Mouse (Mus musculus) megakaryocyte-erythroid progenitor cell, adult 5-6 weeks (primary cell): ENCODE data around the gene Cars. TPM values are rescaled to one million over a fixed set of nuclear protein-coding genes. Genes with fewer than 3 reads are reported as not detected.
"Not testable (repeated sequence)": the region's sequence is repeated elsewhere in the genome, so short reads cannot be mapped to it uniquely, and the experiment has no call there.

Source experiments
- ATAC-seq: replicated peaks from 2 replicates; pipeline ENCODE4 v1.8.0; 2016; ENCODE audit warnings: mild to moderate bottlenecking, inconsistent platforms; ENCODE audit not compliant: severe bottlenecking, poor library complexity, low FRiP score, low TSS enrichment
- total RNA-seq, 2 experiments: library from RNA; stranded (forward) in 1 of 2; stranded (reverse) in 1 of 2; fragments of 200-1000, 215-1000 nt in 1 of 2; fragments of >200 nt in 1 of 2; fragmentation: Nextera tagmentation in 1 of 2; gene quantifications; 2 replicates each; pipeline ENCODE4 v1.2.3; 2014 to 2017

Gene Cars
- total RNA-seq (2014; fragmentation: Nextera tagmentation) (83.0 and 151 TPM in 2 replicates), total RNA-seq (2017) (82.1 and 85.1 TPM in 2 replicates)

DNA sequence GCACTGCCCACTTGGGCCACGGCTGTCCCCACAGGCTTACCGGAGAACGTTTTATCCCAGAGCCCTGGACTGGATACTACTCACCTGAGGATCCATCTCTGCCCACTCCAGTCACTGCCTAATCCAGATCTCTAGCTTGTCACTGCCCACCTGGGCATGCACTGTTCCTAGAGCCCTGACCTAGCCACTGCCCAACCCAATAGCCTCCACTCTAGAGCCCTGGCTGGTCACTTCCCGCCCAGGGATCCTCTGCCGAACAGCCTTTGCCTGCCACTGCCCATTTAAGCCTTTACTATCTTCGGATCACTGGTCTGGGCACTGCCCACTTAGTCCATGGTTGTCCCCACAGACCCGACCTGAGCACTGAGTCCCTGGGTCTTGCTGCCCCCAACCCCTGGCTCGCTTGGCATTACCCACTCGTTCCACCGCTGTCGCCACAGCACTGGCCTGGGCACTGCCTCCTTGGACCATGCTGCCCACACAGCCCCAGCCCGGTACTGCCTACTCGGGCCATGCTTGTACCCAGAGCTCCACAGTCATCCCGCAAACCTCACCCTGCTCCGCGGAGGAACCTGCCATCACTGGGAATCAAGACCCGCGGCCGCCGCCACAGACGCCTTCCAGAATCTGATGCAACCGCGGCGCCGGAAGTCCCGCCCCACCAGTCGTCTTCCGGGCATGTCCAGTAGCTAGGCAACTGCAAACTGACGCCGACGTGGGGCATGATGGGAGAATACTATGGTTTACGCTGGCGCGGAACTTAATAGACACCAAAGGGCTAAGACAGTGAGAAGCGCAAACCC, at the start of gene Cars:
Gene Cars (minus strand): TSS at position 663 of the 803 bp plus-strand sequence.
- peak; percentile 95 for ATAC-seq

DNA sequence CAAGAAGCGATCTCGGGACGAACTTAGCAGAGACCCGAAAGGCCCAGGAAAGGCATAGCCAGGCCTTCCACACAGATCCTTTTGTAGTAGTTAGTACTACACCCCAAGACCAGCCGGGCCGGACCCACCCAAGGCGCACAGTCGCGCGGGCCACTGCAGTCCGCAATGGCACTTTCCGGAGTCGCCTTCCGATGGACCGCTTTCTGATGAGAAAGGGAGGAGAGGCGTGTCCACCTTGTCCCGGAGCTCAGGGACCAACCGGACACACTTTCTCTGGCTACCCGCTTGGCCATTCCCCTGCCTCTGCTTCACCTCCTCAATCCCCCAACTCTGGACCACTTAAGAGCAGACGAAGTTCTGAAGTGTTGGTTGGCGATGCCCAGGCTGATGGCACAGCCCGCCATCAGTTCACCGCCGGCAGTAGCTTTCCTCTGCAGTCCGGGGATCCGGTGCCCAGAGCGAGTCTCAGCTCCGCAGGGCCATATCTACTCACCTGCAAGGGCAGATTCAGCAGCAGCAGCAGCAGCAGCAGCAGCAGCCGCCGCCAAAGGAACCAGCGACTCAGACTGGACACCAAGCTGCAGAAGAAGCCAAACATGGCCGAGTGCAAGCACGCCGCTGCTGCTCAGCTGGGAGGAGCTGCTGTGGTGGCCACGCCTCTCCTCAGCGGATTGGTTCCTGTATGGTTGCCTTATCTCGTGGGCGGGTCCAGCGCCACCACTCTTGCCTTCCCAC, 49.3 kb upstream of the Cars start, which contains the start of gene Tnfrsf22:
Gene Tnfrsf22 (minus strand): TSS at position 628 of the 735 bp plus-strand sequence.
- ATAC-seq: peak; percentile 100

DNA sequence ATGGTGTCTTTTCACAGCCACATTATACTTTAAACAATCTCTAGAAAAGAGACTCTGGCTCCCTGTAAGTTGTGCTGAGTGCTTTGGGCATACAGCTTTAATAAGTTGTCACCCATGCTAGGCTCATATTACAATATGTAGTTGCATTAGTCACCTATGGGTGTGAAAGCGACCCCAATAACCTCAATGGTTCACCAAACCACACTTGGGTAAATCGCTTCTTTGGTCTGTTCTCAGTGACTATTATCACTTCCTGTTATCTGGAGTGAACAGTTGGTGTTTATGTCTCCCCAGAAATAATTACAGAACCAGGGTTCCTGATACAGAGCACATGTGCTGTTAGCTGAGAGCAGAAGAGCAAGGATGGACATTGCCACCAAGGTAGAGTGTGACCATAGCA, 44.1 kb upstream of the Cars start:
- ATAC-seq: not testable (repeated sequence)

DNA sequence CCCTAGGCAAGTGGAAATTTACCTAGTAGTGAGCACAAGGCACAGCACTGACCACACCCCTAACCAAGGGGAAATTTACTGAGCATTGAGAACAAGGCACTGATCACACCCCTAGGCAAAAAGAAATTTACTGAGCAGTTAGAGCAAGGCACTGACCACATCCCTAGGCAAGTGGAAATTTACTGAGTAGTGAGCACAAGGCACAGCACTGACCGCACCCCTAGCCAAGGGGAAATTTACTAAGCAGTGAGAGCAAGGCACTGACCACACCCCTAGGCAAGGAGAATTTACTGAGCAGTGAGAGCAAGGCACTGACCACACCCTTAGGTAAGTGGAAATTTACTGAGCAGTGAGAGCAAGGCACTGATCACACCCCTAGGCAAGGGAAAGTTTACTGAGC, 36.8 kb upstream of the Cars start:
- 0 out of 2 replicates have a peak, but pooled peaks have one; percentile 50 for ATAC-seq

DNA sequence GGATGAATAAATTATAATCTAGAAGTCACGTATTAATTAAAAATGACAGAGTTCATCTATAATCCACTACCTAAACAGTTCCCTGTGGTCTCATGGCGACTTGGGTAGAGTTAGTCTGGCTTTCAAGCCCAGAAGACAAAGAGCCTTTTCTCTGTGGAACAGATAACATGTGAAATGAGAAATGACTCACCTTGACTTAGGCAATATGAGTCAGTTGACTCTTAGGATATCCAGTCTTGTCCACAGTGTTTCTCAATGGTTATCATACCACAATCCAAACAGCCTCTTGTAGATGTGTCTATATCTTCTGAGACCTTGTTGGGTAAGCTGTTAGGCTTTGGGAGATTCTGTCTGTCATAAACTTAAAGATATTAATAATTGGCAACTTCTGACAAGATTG, 31.6 kb upstream of the Cars start:
- ATAC-seq: no peak

DNA sequence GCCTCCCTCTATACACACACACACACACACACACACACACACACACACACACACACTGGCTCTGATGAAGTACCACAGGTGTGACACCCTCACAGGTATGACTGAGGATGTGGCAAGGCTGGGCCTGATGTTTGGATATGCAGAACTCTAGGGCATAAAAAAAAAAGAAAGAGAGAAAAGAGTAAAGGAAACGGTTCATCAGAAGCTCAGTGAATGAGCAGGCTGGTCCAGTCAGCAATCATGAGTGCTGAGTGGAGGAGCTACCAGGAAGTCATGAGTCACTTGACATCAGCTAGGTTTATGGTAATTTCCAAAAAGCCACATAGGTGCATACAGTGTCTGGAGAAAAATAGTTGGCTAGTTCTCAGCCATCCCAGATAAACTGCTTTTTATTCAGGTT, 29.6 kb upstream of the Cars start:
- no peak for ATAC-seq

DNA sequence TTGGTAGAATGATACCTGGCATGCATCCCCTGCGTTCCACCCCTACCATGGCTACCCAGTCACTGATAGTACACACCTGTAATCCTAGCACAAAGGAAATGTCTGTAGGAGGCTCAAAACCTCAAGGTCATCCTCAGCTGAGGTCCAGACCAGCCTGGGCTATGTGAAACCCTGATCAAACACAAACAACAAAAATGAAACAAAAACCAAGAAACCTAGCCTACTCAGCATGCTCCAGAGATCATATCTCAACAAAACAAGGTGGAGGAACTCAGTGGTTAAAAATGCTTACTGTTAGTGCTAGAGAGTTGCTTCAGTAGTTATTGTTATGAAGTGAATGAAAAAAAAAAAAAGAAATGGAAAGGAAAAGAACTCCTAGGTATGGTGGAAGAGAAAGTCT, 28.6 kb upstream of the Cars start, which contains the start of gene Tnfrsf26:
Gene Tnfrsf26 (minus strand): TSS at position 183 of the 400 bp plus-strand sequence.
- peak; percentile 31; the same call in 1 of the 2 replicates for ATAC-seq

DNA sequence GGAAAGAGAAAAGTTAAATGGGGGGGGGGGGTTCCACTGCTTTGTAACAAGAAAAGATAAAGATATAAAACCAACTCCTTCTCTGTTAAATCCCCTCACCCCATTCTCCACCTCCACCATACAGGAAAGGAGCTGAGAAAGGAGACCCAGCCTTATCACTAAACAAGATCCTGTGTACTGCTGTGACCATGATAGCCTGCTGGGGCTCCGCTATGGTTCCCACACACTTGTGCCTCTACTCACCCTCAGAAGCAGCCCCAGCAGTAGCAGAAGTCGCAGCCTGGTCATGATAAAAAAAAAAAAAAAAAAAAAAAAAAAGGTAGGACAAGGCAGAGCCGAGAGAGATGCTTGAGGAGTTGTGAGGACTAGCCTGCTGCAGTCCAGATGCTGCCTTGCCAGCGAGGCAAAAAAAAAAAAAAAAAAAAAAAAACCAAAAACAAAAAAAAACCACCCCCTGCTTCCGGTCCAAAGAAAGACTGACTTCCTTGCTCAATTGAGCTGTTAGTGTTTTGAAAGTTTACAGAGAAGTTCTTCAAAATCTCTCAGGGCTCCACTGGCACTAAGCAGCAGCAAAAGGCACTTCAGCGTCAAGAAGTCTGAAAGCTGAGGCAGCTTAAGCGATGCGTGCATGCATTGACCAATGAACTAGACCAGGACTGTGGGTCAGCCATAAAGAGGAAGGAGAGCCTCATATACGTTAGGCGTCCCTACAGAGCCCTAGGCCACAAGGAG, 27.8 kb upstream of the Cars start:
- ATAC-seq: peak; percentile 87

DNA sequence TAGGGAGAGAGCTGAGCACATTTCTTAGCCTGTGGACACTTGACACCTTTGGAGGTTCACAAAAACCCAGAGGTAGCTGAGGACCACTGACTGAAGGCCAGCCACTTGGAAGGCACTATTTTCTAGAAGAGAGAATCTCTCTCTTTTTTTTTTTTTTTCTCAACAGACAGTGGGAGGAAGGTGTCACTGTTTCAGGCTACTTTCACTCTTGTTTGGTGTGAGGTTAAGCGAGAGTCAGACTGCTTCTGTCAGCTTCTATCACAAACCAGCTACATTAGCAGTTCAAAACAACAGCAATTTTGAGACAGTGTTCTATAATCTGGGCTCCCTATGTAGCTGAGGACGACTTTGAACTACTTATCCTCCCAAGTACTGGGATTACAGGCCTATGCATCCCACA, 26.3 kb upstream of the Cars start:
- no peak for ATAC-seq

DNA sequence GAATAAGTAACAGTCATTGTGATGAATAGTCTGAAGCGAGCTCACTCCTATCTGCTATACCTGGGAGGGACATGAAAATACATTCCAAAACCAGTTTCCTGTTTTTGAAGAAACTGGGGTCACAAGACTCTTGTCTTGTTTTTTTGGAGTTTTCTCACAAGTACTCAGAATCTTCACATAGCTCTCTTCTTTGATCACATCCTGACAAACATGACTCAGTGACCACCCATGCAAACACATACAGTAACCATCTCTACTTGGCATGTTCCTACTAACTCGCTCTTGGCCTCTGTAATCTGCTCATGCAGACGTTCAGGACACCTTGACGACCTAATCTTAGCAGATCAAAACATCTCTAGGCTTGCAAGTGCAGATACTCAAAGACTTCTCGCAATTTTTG, 25.3 kb upstream of the Cars start:
- peak; percentile 32 for ATAC-seq

DNA sequence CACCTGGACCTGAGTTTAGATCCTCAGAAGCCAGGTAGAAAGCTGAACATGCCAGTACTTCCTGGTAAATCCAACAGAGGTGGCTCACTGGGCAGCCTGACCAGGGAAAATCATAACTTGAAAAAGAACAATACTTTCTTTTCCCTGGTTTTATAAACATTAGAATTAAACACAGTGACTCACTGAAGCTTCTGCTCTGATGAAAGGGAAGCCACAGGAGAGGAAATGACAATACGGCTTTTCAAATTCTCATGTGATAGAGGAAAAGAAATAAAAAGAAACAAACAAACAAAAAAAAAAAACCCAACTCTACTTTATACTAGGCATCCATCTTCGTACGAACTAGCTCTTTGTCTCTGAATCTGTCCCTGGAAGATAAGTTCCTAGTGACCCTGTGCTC, 24.7 kb upstream of the Cars start:
- no peak for ATAC-seq

DNA sequence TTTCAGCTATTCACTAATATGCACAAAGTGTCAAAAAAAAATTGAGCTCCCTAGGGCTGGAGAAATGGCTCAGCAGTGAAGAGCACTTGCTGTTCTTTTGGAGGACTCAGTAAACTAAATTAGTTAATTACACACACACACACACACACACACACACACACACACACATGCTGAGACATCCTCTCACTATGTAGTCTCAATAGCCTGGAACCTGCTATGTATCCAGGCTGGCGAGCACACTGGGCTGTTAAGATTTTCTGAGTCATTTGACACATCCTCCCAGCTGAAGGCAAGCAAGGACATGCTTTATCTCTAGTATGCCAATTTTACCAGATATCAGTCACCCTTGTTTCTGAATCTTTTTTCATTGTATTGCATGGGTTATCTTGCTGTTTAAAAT, 21.1 kb upstream of the Cars start:
- ATAC-seq: no peak

DNA sequence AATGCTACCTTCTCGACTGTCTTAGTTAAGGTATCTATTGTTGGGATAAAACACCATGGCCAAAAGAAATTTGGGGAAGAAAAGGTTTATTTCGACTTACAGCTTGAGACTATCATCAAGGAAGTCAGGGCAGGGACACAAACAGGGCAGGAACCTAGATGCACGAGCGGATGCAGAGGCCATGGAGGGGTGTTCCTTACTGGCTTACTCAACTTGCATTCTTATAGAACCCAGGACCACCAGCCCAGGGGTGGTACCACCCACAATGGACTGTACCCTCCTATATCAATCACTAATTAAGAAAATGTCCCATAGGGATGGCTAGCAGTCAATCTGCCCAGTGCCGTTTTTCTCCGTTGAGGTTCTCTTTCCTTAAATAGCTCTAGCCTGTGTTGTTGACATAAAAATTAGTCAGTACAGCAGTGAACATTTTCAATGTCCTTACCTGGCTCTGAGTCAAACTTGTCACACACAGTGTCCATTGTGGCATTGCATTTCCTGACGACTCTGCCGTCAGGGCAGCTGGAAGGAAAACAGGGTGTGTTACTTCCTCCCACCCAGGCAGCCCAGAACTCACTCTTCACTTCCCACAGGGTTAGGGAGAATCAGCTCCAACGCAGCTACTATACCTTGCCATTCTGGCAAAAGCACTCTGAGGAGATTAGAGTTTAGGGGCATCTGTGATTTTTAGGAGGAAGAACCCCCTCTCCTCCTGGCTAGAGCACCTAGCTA, 14.7 kb upstream of the Cars start:
- no peak for ATAC-seq

DNA sequence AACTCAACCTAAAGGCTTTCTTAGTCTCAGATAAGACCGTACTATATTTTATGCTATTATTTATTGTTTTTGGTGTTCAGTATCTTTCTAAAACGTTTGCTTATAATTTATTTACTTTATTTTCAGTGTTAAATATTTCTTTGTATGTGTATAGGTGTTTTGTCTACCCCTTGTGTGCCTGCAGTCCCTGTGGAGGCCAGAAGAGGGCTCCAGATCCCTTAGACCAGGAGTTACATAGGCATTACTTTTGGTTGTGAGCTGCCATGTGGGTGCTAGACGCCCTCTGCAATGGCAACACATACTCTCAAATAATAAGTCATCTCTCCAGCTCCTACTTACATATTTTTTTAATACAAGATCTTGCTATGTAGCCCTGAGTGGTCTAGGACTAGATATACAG, 12.3 kb upstream of the Cars start:
- no peak for ATAC-seq

DNA sequence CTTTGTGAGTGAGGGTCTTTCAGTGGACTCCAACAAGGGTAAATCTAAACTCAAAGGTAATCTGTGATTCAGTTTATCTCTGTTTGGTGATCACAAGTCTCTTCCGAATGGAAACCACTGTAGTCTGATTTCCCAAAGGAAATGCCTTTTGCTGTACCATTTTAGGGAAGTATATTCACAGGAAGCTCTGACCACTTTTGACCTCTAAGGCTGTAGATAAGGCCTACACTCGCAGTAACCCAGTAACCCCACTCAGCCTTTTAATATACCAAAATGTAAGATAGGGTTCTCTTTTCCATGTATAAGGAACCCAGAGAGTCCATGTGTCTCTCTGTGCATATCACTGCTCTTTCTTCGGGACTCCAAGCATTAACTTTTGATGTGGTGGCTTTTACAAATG, 5.4 kb upstream of the Cars start:
- ATAC-seq: no peak

DNA sequence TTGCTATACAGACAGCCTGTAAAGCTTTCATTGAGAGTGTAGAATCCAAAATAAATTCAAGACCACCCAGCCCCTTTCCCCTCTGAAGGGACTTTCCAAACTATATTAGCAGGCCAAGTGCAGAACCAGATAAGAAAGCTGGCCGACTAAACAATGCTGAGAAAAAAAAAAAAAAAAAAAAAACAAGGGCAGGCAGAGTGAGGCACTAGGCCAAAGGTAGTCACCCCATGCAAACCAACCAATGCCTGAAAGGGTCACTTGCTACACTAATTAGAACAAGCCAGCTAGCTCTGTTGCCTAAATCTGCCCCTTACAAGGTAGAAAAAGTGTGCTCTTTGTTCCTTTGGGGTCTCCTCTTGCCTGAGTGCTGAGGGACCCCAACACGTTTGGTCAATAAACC, 5.0 kb upstream of the Cars start:
- no peak for ATAC-seq

DNA sequence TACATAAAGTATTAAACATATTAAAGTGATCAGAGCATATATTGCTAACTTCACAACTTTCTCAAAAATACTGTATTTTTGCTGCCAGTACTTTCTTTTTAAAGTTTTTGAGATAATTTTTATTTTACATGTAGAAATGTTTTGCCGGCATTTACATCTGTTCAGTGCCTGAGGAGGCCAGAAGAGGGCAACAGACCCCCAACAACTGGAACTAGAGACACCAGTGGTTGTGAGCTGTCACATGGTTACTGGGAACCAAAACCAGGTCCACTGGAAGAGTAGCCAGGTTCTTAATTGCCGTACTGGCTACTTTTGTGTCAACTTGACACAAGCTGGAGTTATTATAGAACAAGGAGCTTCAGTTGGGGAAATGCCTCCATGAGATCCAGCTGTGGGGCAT, 1.8 kb upstream of the Cars start:
- no peak for ATAC-seq

DNA sequence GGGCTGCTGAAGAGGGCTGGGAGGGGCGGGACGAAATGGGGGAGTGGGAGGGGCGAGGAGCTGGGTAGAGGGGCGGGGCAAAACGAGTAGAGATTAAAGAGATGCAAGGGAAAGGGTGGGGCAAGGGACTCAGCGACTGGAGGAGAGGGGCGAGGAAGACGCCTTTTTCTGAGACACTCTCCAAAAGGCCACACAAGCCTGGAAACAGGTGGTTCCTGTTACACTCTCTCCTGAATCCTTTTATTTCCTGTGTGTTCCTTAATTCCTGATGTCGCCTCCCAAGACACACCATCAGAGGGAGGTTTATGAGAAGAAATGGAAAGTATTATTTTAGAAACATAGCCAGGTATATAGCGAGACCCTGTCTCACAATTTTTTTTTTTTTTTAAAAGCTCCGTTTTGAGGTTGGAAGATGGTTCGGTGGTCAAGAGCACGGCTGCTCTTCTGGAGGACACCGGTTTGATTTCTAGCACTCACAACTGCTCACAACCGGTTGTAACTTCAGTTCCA, 396 bp upstream of the Cars start:
- ATAC-seq: no peak

DNA sequence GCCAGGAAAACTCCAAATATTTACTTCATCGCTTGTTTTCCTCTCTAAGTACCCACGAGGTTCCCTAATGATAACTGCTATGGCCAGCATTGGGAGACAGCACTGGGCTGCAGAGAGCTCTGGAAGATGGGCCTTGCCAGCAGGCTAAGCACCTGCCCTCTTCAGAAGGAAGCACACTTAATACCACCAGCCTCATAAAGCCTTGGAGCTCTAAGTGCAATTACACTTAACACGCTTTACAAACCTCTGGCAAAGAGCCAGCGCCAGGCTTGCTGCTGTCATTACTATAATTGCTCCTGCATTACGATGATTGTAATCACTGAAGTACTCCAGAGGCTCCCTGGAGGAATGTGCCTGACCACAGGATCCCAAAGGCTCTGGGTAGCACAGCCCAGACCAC, 5.0 kb downstream of the Cars start:
- ATAC-seq: no peak
